Mouse (Mus musculus): ENCODE data around the gene Pex26.
A peak's percentile ranks its signal among the peaks of the same experiment; 100 is the strongest.

DNA sequence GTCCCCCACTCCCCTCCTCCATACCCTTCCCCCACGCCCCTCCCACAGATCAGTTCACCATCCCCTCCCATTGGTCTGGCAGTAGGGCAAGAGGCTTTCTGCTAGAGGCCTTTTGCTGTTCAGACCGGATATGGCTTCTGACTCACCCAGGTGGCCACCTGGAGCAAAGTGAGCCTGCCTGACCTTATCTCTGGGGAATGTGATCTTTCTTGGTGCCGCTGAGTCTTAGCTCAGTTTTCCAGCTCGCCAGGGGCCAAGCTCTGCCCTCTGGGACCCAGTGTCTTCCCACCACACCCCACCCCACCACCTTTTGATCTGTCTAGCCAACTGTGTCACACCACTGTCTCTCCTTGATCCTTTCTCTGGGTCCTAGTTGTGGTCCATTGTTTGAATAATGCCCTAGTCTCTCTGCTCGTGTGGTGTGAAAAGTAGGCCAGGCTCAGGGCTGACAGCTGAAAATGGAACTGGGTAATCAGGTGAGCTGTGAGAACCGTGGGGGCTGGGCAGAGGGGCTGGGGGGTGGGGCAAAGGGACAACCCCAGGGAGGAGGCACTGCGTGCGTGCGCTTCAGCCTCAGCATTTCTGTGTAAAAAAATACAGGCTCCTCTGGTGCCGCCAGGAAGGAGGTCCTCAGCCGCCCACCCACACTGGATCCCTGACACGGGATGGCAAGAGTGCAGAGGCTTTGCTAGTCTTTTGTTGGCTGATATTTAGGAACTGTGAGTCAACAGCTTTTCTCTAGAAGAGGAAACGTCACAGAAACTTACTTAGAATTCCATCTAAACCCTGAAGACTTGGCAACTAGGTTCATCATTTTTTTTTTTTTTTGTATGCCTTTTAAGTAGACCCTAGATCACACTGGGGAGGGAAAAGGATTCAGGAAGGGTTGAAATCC, 10.8 kb downstream of the Pex26 start:
- TF ChIP-seq CHD2 (IDR thresholded peaks at IDR 0.05; ENCODE audit: low read length) (peak; percentile 97), ZC3H11A (IDR thresholded peaks at IDR 0.05; ENCODE audit: low read depth, low read length) (no peak), POLR2A (IDR thresholded peaks at IDR 0.05; ENCODE audit: low read depth, low read length) (peak; percentile 40; the same call in 1 of the 2 replicates), PAX5 (IDR thresholded peaks at IDR 0.05; ENCODE audit: low read length) (no peak)
